Mouse (Mus musculus) brown adipose tissue, adult 24 weeks (tissue): Measurements from ENCODE around the gene Lrrn1. TPM values are rescaled to one million over a fixed set of nuclear protein-coding genes. Genes with fewer than 3 reads are reported as not detected.

ENCODE experiments used
- H3K27ac ChIP-seq: fragments of 200-500 bp; replicated peaks from 2 replicates; pipeline ENCODE4 v1.5.1; 2012; ENCODE audit warnings: low read depth, mild to moderate bottlenecking, low read length
- H3K4me1 ChIP-seq: fragments of 200-500 bp; 2 replicates; pipeline ENCODE4 v1.6.1; 2012; ENCODE audit warnings: low read length, mixed read lengths; ENCODE audit not compliant: control insufficient read depth, insufficient read depth, insufficient read length
- H3K4me3 ChIP-seq: fragments of 200-500 bp; 2 replicates; pipeline ENCODE4 v1.5.1; 2012; ENCODE audit warnings: low read depth, mild to moderate bottlenecking, low read length, moderate library complexity; ENCODE audit not compliant: insufficient read depth
- polyA plus RNA-seq: library from polyadenylated mRNA; stranded (reverse); fragments of >200 nt; gene quantifications from 2 replicates; pipeline ENCODE4 v1.2.4, GENCODE M21; 2012; ENCODE audit not compliant: missing spikeins, insufficient read depth, insufficient read length

The Lrrn1 gene
- polyA plus RNA-seq, 1 experiment = not detected

DNA sequence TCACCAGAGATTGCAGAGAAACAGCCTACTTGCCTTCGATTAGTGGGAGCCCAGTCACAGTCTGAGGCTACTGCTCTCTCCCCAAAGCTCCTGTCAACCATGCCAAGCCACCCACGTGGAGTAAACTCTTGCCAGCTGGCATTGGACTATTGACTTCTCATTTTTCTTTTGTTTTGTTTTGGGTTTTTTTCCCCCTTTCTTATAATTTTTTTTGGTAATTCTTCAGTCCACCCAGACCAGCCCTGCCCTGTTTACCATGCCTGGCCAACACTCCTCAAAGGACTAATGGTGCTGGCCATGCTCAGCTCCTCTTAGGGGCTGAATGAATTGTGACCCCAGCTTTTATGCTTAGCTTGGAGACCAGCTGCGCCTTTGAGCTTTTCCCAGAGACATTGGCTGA, 27.4 kb downstream of the Lrrn1 start:
- Histone ChIP-seq H3K4me3 (no peak overlapping the region), H3K4me1 (no peaks in the 10 kb centered on the region), H3K27ac (no peak overlapping the region)

GRCm38 (mm10) chr6:107557806-107558205, 28.2 kb downstream of the Lrrn1 start:
- no peak overlapping the region for H3K27ac ChIP-seq
- no peaks in the 10 kb centered on the region for H3K4me1 ChIP-seq

DNA sequence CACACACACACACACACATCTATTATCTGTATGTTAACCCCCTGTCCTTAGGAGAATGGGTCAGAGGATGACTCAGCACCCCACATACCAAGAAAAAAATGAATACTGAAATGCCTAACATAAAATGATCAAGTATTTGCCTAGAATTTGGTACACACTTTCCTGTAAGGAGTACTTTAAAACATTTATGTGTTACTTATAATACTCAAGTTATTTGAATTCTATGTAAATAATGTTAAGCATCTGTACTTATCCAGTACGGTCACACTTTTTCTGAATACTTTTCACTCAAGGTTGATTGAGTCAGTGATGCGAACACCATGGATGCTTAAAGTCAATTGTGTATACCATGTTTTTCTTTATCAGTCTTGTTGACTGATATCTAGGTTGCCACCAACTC, 32.7 kb downstream of the Lrrn1 start:
- no peak overlapping the region for H3K4me3 ChIP-seq
- H3K4me1 ChIP-seq = no peaks in the 10 kb centered on the region
- no peak overlapping the region for H3K27ac ChIP-seq

More at GRCm38 (mm10) chr6:107557806-107558205, 28.2 kb downstream of the Lrrn1 start:
- H3K4me3 ChIP-seq = no peak overlapping the region

DNA sequence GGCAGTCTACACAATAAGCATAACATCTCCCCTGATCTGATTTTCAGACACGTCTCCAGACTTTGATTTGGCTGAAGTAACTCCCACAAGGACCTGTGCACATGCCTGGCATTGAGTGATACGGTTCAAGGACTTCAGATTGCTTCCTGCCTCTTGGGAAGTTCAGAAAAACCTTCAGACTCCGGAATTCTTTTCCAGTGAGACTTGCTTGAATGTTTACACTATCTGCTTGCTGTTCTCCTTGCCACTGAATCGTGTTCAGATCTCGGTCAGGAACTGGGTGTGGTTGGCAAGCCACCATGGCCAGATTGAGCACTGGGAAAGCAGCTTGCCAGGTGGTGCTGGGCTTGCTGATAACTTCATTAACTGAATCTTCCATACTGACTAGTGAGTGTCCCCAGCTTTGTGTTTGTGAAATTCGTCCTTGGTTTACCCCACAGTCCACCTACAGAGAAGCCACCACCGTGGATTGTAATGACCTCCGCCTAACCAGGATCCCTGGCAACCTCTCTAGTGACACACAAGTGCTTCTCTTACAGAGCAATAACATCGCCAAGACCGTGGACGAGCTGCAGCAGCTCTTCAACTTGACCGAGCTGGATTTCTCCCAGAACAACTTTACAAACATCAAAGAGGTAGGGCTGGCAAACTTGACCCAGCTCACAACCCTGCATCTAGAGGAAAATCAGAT, 37.5 kb downstream of the Lrrn1 start:
- no peak overlapping the region for H3K4me3 ChIP-seq
- no peak overlapping the region for H3K27ac ChIP-seq
- H3K4me1 ChIP-seq = no peaks in the 10 kb centered on the region

- H3K4me1 ChIP-seq = no peaks in the 10 kb centered on the region
- H3K27ac ChIP-seq = no peak overlapping the region
- no peak overlapping the region for H3K4me3 ChIP-seq
Measured at GRCm38 (mm10) chr6:107574561-107574960, 45.0 kb downstream of the Lrrn1 start.

DNA sequence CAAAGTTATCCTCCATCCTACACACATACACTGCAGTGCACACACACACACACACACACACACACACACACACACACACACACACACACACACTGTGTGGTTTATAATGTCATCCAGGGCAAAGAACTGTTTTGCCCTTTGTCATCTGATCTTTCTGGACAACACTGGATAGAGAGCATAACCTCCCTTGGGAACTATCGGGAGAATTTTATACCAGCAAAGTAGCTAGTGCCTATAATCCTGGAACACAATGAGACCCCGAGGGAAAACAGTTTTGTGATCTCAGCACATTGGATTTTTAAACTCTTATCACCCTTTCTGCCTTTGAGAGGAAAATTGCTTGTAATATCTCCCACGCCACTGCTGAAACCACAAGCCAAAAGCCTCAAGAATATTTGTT, 45.8 kb downstream of the Lrrn1 start:
- Histone ChIP-seq H3K27ac (no peak overlapping the region), H3K4me1 (no peaks in the 10 kb centered on the region), H3K4me3 (no peak overlapping the region)

GRCm38 (mm10) chr6:107577309-107577708, 47.7 kb downstream of the Lrrn1 start:
- H3K4me1 ChIP-seq = no peaks in the 10 kb centered on the region
- H3K4me3 ChIP-seq = no peak overlapping the region
- no peak overlapping the region for H3K27ac ChIP-seq

DNA sequence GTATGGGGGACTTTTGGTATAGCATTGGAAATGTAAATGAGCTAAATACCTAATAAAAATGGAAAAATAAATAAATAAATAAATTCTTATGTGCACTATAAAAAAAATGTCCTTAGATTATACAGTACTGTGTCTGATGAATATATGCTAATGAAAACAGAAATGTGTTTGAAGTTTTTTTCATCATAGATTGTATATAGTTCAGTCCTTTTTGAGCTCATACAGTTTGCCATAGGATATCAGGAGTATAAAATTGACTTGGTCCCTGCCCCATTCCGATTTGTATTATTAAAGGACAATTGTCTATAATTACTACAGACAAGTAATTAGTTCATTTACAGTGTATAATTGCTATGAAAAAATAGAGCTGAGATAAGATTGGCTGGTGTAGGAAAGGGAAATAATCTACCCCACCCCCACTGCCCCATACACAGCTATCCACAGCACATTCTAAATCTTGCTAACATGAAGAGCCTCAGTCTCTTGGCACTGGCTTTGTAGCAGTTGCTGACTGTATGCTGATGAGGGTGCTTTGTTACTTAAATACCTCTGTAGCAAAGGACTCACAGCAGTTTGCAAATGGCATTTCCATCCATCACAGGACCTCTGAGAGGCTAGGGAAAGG, 54.3 kb downstream of the Lrrn1 start:
- Histone ChIP-seq H3K4me1 (no peaks in the 10 kb centered on the region), H3K27ac (no peak overlapping the region), H3K4me3 (no peak overlapping the region)

GRCm38 (mm10) chr6:107605151-107605550, 75.6 kb downstream of the Lrrn1 start:
- Histone ChIP-seq H3K27ac (no peak overlapping the region), H3K4me3 (no peak overlapping the region), H3K4me1 (no peaks in the 10 kb centered on the region)

DNA sequence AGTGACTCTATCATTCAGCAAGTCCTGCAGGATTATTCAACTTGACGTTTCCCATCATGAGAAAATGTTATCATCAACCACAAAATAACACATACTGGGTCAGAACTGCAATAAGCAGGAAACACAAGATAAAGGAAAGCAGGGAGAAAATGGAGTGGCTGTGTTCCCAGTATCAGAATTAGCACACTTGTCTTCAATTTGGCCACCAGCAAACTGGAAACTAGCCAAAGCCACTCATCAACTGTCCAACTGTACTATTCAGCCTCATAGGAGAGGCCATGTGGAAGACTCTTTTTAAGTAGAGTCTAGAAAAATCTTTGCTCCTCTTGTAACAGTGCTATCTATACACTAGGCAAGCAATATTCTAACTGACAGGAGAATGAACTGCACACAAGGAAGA, 84.7 kb downstream of the Lrrn1 start:
- no peak overlapping the region for H3K27ac ChIP-seq

More for the DNA sequence above, 84.7 kb downstream of the Lrrn1 start:
- no peak overlapping the region for H3K4me3 ChIP-seq
- no peaks in the 10 kb centered on the region for H3K4me1 ChIP-seq
